Mouse (Mus musculus): ENCODE results near the gene Hfe. TPM values are rescaled to one million over a fixed set of nuclear protein-coding genes. Genes with fewer than 3 reads are reported as not detected.

Hfe gene
- polyA plus RNA-seq, 1 experiment from 2014 or later: 7.7 TPM

- H3K4me2 ChIP-seq: peak overlapping the region; percentile 89
- H3K36me3 ChIP-seq: no peaks in the 10 kb centered on the region
- ATAC-seq (replicated peaks; ENCODE audit: low FRiP score): no peak
- H3K27ac ChIP-seq: peak overlapping the region; percentile 100
- H3K27me3 ChIP-seq: no peaks in the 10 kb centered on the region
- 47% methylated on average over 5 of the region's 5 CpGs for WGBS
- peak overlapping the region; percentile 61 for H3K4me3 ChIP-seq (replicated peaks)
- H3K4me1 ChIP-seq: peaks cover 19% of the 10 kb centered on the region
- H3K9me3 ChIP-seq (replicated peaks): no peaks in the 10 kb centered on the region
- peak overlapping the region; percentile 80; the same call in 1 of the 2 replicates for H3K9ac ChIP-seq
Measured at GRCm38 (mm10) chr13:23740910-23741309, 30.3 kb upstream of the Hfe start.

DNA sequence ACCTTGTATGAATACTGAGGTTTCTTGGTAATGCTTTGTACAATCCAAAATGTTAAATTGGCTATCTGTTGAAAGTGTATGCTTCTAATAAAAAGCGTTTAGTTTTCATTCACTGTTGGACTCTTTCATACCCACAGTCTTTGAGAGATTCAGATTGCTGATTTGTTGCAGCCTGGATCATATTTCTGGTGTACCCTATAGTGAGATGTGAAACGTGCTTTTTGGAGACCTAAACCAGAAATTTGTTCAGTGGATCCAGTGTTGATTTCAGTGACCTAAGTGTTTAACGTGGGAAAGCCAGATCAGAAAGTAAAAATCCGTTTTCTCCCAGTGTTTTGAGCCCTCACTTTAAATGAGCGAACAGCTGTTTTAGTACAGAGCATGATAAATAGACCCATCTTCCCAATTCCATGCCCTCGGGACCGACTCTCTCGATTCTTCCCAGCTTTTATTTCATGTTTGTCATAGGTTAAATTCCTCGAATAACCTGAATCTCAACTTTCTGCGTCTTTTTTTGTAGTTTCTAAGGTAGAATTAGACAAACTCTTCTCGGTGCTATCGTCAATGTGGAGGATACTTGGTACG is 29.7 kb upstream of the Hfe start:
- H3K27me3 ChIP-seq: no peaks in the 10 kb centered on the region
- peak overlapping the region; percentile 89 for H3K4me2 ChIP-seq
- H3K36me3 ChIP-seq: no peaks in the 10 kb centered on the region
- H3K4me3 ChIP-seq (replicated peaks): peak overlapping the region; percentile 61
- 22% methylated on average over 13 of the region's 13 CpGs for WGBS
- no peak for ATAC-seq (replicated peaks; ENCODE audit: low FRiP score)
- peak overlapping the region; percentile 80 for H3K9ac ChIP-seq
- no peaks in the 10 kb centered on the region for H3K9me3 ChIP-seq (replicated peaks)
- peaks cover 19% of the 10 kb centered on the region for H3K4me1 ChIP-seq
- peak overlapping the region; percentile 100 for H3K27ac ChIP-seq

DNA sequence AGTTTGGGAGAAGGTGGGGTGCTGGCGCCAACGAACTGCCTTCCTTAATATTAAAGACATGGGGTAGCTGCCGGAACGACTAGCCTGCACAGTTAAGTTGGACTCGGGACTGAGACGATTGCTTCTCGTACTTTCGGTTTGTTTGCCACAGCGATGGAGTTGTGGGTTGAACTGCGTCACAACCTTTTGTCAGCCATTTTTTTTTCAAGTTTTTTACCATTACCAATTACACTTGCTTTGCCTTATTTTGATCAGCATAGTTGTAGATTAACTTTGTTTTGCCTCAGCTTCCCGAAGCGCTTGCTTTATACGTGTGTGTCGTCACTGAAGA is 29.2 kb upstream of the Hfe start:
- peak overlapping the region; percentile 100 for H3K27ac ChIP-seq
- H3K27me3 ChIP-seq: no peaks in the 10 kb centered on the region
- H3K4me3 ChIP-seq (replicated peaks): peak overlapping the region; percentile 61
- H3K4me1 ChIP-seq: peaks cover 19% of the 10 kb centered on the region
- H3K36me3 ChIP-seq: no peaks in the 10 kb centered on the region
- H3K4me2 ChIP-seq: peak overlapping the region; percentile 89
- H3K9ac ChIP-seq: peak overlapping the region; percentile 80
- WGBS: under 1% methylated on average over 14 of the region's 14 CpGs
- H3K9me3 ChIP-seq (replicated peaks): no peaks in the 10 kb centered on the region
- ATAC-seq (replicated peaks; ENCODE audit: low FRiP score): no peak

GRCm38 (mm10) chr13:23739069-23739921 is 28.6 kb upstream of the Hfe start:
- Histone ChIP-seq H3K9ac (peak overlapping the region; percentile 80), H3K4me1 (peaks cover 19% of the 10 kb centered on the region), H3K4me2 (peak overlapping the region; percentile 89), H3K9me3 (replicated peaks) (no peaks in the 10 kb centered on the region), H3K27ac (peak overlapping the region; percentile 100), H3K36me3 (no peaks in the 10 kb centered on the region), H3K4me3 (replicated peaks) (peak overlapping the region; percentile 61), H3K27me3 (no peaks in the 10 kb centered on the region)
- ATAC-seq (replicated peaks; ENCODE audit: low FRiP score): peak; percentile 95
- 0% methylated on average over 39 of the region's 39 CpGs for WGBS

- Histone ChIP-seq H3K9me3 (replicated peaks) (no peaks in the 10 kb centered on the region), H3K9ac (peak within 1 kb of the TSS; percentile 80), H3K36me3 (no peaks in the 10 kb centered on the region), H3K4me3 (replicated peaks) (peak within 1 kb of the TSS; percentile 61), H3K4me2 (peak within 1 kb of the TSS; percentile 89), H3K4me1 (peaks cover 16% of the 10 kb centered on the region), H3K27ac (peak within 1 kb of the TSS; percentile 100), H3K27me3 (no peaks in the 10 kb centered on the region)
- peak; percentile 93 for ATAC-seq (replicated peaks; ENCODE audit: low FRiP score)
- under 1% methylated on average over 38 of the region's 38 CpGs for WGBS
Measured at GRCm38 (mm10) chr13:23738677-23739068, 28.0 kb upstream of the Hfe start, which contains the start of gene Hist1h1c. Gene Hist1h1c, plus strand, starts transcription at chr13:23738808.

- H3K27me3 ChIP-seq: no peaks in the 10 kb centered on the region
- H3K27ac ChIP-seq: peak overlapping the region; percentile 100
- H3K4me1 ChIP-seq: peaks cover 16% of the 10 kb centered on the region
- 20% methylated on average over 4 of the region's 4 CpGs for WGBS
- peak overlapping the region; percentile 89 for H3K4me2 ChIP-seq
- no peaks in the 10 kb centered on the region for H3K9me3 ChIP-seq (replicated peaks)
- no peaks in the 10 kb centered on the region for H3K36me3 ChIP-seq
- H3K4me3 ChIP-seq (replicated peaks): peak overlapping the region; percentile 61
- 0 out of 2 replicates have a peak overlapping the region, but pooled peaks have one; percentile 80 for H3K9ac ChIP-seq
- ATAC-seq (replicated peaks; ENCODE audit: low FRiP score): no peak
Measured at GRCm38 (mm10) chr13:23738041-23738440, 27.4 kb upstream of the Hfe start.

GRCm38 (mm10) chr13:23737091-23737490 is 26.4 kb upstream of the Hfe start:
- Histone ChIP-seq H3K9me3 (replicated peaks) (no peaks in the 10 kb centered on the region), H3K4me3 (replicated peaks) (no peak overlapping the region), H3K36me3 (no peaks in the 10 kb centered on the region), H3K27ac (no peak overlapping the region), H3K4me2 (no peak overlapping the region), H3K4me1 (peaks cover 16% of the 10 kb centered on the region), H3K9ac (no peak overlapping the region), H3K27me3 (no peaks in the 10 kb centered on the region)
- ATAC-seq (replicated peaks; ENCODE audit: low FRiP score): no peak
- 80% methylated on average over 5 of the region's 5 CpGs for WGBS

- Histone ChIP-seq H3K36me3 (no peaks in the 10 kb centered on the region), H3K9ac (no peak overlapping the region), H3K4me3 (replicated peaks) (no peak overlapping the region), H3K4me2 (no peak overlapping the region), H3K9me3 (replicated peaks) (no peaks in the 10 kb centered on the region), H3K27ac (no peak overlapping the region), H3K27me3 (no peaks in the 10 kb centered on the region), H3K4me1 (peaks cover 4% of the 10 kb centered on the region; the same call in 1 of the 2 replicates)
- WGBS: 25% methylated on average over 8 of the region's 8 CpGs
- no peak for ATAC-seq (replicated peaks; ENCODE audit: low FRiP score)
Measured at GRCm38 (mm10) chr13:23732156-23732804, 21.6 kb upstream of the Hfe start.

DNA sequence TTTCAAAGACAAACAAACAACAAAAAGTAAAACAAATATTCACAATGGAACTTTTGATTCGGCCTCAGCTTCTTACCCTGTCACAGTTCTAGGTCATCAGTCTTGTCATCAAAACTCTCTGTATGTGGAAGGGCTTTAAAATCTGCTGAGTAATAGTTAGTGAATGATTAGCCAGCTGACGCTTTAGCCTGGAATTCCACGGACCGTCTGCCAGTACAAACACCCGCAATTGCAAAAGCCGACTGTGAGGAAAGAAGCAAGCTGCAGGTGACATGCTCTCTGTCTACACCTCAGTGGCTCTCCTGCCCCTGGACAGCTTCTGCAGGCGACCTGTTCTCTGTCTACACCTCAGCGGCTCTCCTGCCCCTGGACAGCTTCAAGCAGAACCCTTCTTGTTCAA is 19.8 kb upstream of the Hfe start:
- Histone ChIP-seq H3K4me2 (no peak overlapping the region), H3K4me3 (replicated peaks) (no peak overlapping the region), H3K9ac (no peak overlapping the region), H3K36me3 (no peaks in the 10 kb centered on the region), H3K4me1 (peaks cover 4% of the 10 kb centered on the region; the same call in 1 of the 2 replicates), H3K27me3 (no peaks in the 10 kb centered on the region), H3K9me3 (replicated peaks) (no peaks in the 10 kb centered on the region), H3K27ac (no peak overlapping the region)
- ATAC-seq (replicated peaks; ENCODE audit: low FRiP score): 0 out of 2 replicates have a peak, but pooled peaks have one; percentile 56
- WGBS: 24% methylated on average over 8 of the region's 8 CpGs

- peaks cover 4% of the 10 kb centered on the region; the same call in 1 of the 2 replicates for H3K4me1 ChIP-seq
- H3K9ac ChIP-seq: no peak overlapping the region
- ATAC-seq (replicated peaks; ENCODE audit: low FRiP score): no peak
- H3K4me2 ChIP-seq: no peak overlapping the region
- WGBS: 97% methylated on average over 5 of the region's 5 CpGs
- H3K27ac ChIP-seq: no peak overlapping the region
- H3K9me3 ChIP-seq (replicated peaks): no peaks in the 10 kb centered on the region
- no peak overlapping the region for H3K4me3 ChIP-seq (replicated peaks)
- no peaks in the 10 kb centered on the region for H3K36me3 ChIP-seq
- H3K27me3 ChIP-seq: no peaks in the 10 kb centered on the region
Measured at GRCm38 (mm10) chr13:23729706-23730105, 19.1 kb upstream of the Hfe start.

GRCm38 (mm10) chr13:23729192-23729525 is 18.5 kb upstream of the Hfe start:
- Histone ChIP-seq H3K4me2 (no peak overlapping the region), H3K27me3 (no peaks in the 10 kb centered on the region), H3K9me3 (replicated peaks) (no peaks in the 10 kb centered on the region), H3K4me3 (replicated peaks) (no peak overlapping the region), H3K27ac (no peak overlapping the region), H3K4me1 (peaks cover 4% of the 10 kb centered on the region; the same call in 1 of the 2 replicates), H3K36me3 (no peaks in the 10 kb centered on the region), H3K9ac (no peak overlapping the region)
- no peak for ATAC-seq (replicated peaks; ENCODE audit: low FRiP score)
- 91% methylated on average over 9 of the region's 9 CpGs for WGBS
